Mouse (Mus musculus) heart, postnatal 0 days (tissue): ENCODE measurements around the gene BC049352.

Experiments
- CTCF ChIP-seq: IDR thresholded peaks from 2 replicates; pipeline ENCODE4 v1.5.1; 2016; ENCODE audit warnings: antibody characterized with exemption, control low read depth, low read depth
- EP300 ChIP-seq: IDR thresholded peaks from 2 replicates; pipeline ENCODE4 v1.6.1; 2016; ENCODE audit warnings: antibody characterized with exemption, low read depth

DNA sequence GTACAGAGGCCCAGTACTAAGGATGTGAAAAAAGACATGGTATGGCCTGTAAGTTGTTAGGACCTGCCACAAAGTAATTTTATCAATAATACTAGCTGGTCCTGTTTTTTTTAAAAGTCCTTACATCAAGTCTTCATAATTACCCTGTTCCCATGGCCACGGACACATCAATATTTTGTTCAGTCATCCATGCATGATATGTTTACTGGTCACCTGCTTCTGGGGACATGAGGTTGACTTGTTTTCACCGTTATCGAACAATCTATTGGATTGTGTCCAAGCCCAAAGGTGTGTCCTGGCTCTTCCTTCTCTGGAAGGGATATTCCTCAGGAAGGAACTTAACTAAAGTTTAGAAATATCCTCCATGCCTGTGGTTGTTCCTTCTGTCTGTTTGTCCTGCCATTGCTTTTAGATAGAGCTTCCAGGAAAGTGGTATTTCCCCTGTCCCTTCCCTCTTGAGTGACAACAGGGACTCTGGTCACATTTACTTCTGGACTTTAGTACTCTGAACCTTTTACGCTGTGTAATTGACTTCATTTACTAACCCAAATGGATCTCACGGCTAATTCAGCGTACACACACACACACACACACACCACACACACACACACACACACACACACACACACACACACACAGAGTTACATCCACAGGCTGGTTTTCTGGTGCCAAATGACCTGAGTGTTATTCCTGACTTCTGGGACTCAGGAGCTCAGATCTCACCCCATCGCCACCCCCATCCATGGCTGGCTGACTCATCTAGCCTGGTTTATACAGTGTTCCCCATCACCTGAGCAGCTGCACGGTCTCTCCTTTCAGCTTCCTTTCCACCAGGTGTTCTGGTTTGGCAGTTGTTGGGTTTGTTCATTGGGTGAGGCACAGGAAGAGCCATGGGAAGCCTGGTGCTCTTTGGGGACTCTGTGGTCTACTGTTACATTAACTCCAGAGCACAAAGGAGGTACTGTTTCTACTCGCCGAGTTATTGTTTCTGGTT lies 7.1 kb downstream of the BC049352 start:
- TF ChIP-seq CTCF (no peak), EP300 (no peak)
